Mouse (Mus musculus): Measurements from ENCODE around the gene Maml2.

The Maml2 gene

DNA sequence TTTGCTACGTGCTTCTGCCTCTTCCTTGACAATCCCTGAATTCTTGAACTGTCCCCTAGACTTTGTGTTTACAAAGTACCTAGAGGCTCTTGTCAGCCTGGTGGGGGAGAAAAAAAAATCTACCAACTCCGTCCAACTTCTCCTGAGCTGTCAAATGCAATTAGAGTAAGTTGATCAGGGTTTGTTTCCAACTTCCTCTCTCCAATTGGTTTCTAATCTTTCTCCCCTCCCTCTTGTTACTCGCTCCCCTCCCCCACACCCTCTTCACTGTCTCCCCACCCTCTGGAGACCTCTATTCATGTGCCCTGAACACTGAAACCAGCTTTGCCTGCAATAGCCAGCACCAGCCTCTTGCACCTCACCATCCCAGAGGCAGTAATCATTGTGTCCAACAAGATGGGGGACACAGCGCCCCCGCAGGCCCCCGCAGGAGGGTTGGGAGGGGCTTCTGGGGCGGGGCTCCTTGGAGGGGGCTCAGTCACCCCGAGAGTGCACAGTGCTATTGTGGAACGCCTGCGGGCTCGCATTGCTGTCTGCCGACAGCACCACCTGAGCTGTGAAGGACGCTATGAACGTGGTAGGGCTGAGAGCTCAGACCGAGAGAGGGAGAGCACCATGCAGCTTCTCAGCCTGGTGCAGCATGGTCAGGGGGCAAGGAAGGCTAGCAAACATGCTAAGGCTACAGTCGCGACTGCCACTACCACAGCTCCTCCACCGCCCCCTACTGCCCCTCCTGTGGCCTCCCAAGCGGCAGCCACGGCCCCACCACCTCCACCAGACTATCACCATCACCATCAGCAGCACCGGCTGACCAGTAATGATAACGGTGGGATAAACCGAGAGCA is at the start of gene Maml2:
Gene Maml2, plus strand, starts transcription at position 290 of the 845 bp plus-strand sequence.
- peak; percentile 68 for DNase-seq (ENCODE audit: low read depth, low spot score)
- H3K27me3 ChIP-seq (ENCODE audit: control insufficient read depth, insufficient read depth, low read length, poor library complexity, severe bottlenecking) = no peaks in the 10 kb centered on the region

DNA sequence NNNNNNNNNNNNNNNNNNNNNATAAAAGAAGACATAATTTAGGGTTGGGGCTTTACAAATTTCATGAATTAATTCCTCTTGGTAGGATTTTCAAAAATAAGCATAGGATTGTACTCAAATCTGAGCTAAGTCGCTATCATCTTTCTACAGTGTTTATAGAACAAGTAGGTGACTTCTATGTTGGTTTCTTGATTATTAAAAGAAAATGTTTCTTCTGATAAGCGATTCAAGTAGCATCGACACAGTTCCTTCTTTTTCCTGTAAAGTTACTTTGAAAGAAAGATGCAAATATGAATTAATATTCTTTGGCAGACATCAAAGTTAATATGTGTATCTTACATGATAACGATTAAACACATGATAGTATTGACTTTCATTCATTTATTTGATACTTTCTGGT is 49.7 kb upstream of the Maml2 start:
- Histone ChIP-seq H3K27me3 (ENCODE audit: control insufficient read depth, insufficient read depth, low read length, poor library complexity, severe bottlenecking) (no peaks in the 10 kb centered on the region), H3K36me3 (ENCODE audit: control insufficient read depth, insufficient read depth, low read length, poor library complexity, severe bottlenecking) (peaks cover 3% of the 10 kb centered on the region; the same call in 1 of the 2 replicates)
- no peak for DNase-seq (ENCODE audit: low read depth, low spot score)

More for the DNA sequence above, at the start of gene Maml2:
- H3K36me3 ChIP-seq (ENCODE audit: control insufficient read depth, insufficient read depth, low read length, poor library complexity, severe bottlenecking) = no peaks in the 10 kb centered on the region

DNA sequence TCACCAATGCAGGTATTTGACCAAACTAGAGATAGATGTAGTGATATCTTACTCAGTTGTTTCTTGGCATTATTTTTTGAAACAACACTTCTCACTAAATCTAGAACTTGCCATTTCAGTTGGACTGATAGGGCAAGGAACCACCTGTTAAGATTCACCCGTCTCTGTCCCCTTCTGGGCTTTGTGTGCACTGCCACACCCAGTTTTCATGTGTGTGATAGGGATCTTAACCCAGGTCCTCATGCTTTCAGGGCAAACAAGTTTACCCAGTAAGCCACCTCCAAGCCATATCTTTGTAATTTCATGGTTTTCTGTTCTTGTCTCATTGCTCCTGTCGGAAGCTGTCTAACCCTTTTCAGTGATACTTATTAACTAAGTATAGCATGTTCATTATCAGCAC is 46.5 kb upstream of the Maml2 start:
- Histone ChIP-seq H3K36me3 (ENCODE audit: control insufficient read depth, insufficient read depth, low read length, poor library complexity, severe bottlenecking) (peaks cover 3% of the 10 kb centered on the region; the same call in 1 of the 2 replicates), H3K27me3 (ENCODE audit: control insufficient read depth, insufficient read depth, low read length, poor library complexity, severe bottlenecking) (no peaks in the 10 kb centered on the region)
- no peak for DNase-seq (ENCODE audit: low read depth, low spot score)

DNA sequence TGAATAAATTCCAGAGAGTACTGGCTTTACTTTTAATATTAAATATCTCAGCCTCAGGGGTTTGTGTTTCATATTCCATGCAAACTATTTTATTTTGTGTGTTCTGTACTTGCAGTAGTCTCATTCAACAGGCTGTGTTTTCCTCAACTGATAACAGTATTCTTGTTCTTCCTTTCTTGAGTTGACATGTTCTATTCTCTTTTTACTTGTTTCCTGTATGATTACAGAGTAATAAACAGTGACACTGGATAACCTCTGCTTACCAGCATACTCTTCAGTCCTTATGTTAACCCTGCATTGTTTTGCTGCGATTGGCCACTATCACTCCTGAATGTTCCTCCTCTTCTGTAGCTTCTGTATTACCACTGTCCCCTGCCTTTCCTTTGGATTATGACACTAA is 41.0 kb upstream of the Maml2 start:
- Histone ChIP-seq H3K27me3 (ENCODE audit: control insufficient read depth, insufficient read depth, low read length, poor library complexity, severe bottlenecking) (no peaks in the 10 kb centered on the region), H3K36me3 (ENCODE audit: control insufficient read depth, insufficient read depth, low read length, poor library complexity, severe bottlenecking) (peaks cover 11% of the 10 kb centered on the region)
- DNase-seq (ENCODE audit: low read depth, low spot score) = no peak

DNA sequence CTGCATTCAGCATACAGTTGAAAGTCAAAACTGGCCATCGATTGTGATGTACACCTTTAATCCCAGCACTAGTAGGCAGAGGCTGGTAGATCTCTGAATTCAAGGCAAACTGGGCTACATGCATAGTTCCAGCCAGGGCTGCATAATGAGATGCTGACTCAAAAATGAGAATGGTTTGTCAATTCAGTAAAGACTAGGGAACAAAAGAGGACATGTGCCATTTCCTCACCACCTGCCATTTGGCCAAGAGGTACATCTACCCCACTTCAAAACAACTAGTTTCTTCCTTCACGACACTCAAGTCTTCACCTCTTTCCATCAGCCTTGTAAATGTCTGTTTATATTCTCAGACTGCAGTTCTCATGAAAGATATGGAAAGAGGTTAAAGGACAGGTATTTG is 39.6 kb upstream of the Maml2 start:
- Histone ChIP-seq H3K27me3 (ENCODE audit: control insufficient read depth, insufficient read depth, low read length, poor library complexity, severe bottlenecking) (no peaks in the 10 kb centered on the region), H3K36me3 (ENCODE audit: control insufficient read depth, insufficient read depth, low read length, poor library complexity, severe bottlenecking) (peaks cover 8% of the 10 kb centered on the region; the same call in 1 of the 2 replicates)
- no peak for DNase-seq (ENCODE audit: low read depth, low spot score)

DNA sequence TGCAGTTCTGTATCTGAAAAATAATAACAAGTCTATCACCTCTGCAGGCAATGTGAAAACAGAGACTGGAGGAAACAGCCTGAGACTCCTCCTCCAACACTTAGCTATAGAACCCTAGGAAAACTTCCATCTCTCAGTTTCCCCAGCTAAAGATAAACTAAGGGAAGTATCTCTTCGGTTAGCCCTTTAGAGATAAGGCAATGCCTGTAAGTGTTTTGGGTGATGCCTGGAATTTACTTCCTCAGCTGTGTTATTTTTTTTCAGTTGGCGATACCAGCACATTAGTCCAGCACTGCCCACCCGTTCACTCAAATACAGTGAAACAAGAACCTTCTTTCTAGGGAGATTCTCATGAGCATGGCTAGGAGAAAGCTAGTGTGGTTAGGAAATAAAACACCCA is 36.8 kb upstream of the Maml2 start:
- DNase-seq (ENCODE audit: low read depth, low spot score) = no peak
- Histone ChIP-seq H3K36me3 (ENCODE audit: control insufficient read depth, insufficient read depth, low read length, poor library complexity, severe bottlenecking) (peaks cover 10% of the 10 kb centered on the region; the same call in 1 of the 2 replicates), H3K27me3 (ENCODE audit: control insufficient read depth, insufficient read depth, low read length, poor library complexity, severe bottlenecking) (no peaks in the 10 kb centered on the region)

DNA sequence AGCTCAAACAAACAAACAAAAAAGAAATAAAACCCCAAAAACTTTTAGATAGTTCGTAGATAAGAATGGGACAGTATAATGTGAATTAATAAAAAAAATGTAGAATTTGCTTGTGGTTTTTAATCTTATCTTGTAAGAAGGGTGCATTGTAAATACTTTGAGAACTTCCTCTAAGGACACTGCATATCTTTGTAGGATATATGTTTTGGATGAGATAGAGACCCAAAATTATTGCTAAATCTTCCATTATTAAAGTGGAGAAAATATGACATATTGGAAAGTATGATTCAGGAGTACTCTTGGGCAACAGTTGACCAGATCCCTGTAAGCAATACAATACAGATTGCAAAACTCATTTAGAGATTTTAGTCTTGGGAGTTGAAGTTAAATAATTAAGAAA is 24.5 kb upstream of the Maml2 start:
- Histone ChIP-seq H3K36me3 (ENCODE audit: control insufficient read depth, insufficient read depth, low read length, poor library complexity, severe bottlenecking) (peaks cover 2% of the 10 kb centered on the region; the same call in 1 of the 2 replicates), H3K27me3 (ENCODE audit: control insufficient read depth, insufficient read depth, low read length, poor library complexity, severe bottlenecking) (no peaks in the 10 kb centered on the region)
- DNase-seq (ENCODE audit: low read depth, low spot score) = no peak

DNA sequence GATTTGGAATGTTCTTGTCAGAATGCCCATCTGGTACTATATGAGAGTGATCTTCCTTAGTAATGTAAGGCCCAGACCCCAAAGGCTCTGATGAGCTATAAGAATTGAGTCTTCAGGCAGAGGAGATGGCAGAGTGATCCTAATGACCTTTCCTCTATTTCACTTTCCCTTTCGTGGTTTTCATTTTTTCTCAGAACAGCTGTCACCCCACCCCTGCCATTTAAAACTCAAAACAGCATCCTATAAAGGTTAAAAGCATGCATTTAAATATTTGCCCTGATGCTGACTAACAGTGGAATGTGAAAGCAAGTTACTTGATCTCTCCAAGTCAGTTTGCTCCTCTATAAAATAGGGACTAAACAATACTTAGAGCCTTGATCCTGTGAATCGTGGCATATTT is 10.3 kb upstream of the Maml2 start:
- DNase-seq (ENCODE audit: low read depth, low spot score) = no peak
- Histone ChIP-seq H3K27me3 (ENCODE audit: control insufficient read depth, insufficient read depth, low read length, poor library complexity, severe bottlenecking) (no peaks in the 10 kb centered on the region), H3K36me3 (ENCODE audit: control insufficient read depth, insufficient read depth, low read length, poor library complexity, severe bottlenecking) (0 out of 2 replicates have a peak, but pooled peaks cover 1% of the 10 kb centered on the region)

DNA sequence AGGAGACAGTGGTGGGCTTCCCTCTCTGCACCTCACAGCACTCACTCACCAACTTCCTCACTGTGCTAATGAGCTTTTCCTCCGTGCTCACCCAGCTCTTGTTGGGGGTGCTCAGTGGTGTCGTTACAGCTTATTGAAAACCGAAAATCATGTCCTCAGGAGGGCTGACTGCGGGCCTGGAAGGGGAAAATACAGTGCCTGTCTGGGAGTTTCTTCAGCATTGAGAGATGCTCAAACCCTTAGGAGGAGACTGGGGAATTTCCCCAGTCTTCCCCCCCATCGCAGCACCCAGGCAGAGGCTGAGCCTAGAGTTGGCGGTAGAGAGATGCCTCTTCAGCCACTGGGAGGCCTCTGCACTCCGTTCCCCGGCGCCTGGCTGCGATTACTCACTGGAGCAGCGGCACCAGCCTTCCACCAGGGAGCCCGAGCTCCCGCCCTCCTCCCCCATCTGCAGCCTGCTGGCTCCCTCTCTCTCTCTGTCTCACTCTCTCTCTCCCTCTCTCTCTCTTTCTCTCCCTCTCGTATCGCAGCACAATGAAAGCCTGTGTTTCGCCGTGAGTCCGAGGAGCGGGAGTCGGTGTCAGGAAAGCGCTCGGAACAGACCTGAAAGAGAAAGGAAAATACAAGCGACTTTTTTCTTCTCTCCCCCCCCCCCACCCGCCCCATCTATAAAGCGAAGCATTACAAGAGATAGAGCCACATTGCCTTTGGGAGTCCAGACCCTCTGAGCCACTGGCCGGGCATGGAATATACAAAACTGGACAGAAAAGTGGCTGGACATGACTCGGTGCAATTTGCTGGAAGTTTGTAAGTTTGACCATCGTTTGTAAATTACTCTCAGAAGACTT is 1.3 kb upstream of the Maml2 start:
- no peaks in the 10 kb centered on the region for H3K36me3 ChIP-seq (ENCODE audit: control insufficient read depth, insufficient read depth, low read length, poor library complexity, severe bottlenecking)
- no peaks in the 10 kb centered on the region for H3K27me3 ChIP-seq (ENCODE audit: control insufficient read depth, insufficient read depth, low read length, poor library complexity, severe bottlenecking)
- peak; percentile 87 for DNase-seq (ENCODE audit: low read depth, low spot score)

DNA sequence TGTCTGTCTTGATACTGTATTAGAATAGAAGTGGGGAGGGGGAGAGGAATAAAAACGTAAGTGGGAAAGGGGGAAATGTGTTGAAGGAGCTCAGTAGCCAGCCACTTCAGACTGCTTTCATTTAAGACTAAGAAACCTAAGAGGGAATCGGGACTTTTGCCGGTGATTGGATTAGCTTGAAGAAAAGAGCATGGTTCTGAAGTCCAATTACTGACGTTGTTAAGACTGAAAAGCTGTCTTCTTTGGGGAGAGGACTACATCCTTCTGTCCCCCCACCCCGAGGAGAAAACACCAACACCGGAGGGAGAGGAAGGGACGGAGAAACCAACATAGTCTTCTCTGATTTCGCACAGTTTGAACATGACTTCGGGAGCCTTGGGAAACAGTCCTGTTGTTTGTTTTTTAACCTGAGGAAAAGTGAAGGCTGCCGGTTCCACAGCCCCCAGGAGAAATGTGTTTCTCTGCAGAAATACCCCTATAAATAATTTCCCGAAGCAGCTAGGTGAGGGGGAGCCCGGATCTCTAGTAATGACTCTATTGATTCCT is 562 bp upstream of the Maml2 start:
- no peaks in the 10 kb centered on the region for H3K36me3 ChIP-seq (ENCODE audit: control insufficient read depth, insufficient read depth, low read length, poor library complexity, severe bottlenecking)
- peak; percentile 15 for DNase-seq (ENCODE audit: low read depth, low spot score)
- no peaks in the 10 kb centered on the region for H3K27me3 ChIP-seq (ENCODE audit: control insufficient read depth, insufficient read depth, low read length, poor library complexity, severe bottlenecking)

DNA sequence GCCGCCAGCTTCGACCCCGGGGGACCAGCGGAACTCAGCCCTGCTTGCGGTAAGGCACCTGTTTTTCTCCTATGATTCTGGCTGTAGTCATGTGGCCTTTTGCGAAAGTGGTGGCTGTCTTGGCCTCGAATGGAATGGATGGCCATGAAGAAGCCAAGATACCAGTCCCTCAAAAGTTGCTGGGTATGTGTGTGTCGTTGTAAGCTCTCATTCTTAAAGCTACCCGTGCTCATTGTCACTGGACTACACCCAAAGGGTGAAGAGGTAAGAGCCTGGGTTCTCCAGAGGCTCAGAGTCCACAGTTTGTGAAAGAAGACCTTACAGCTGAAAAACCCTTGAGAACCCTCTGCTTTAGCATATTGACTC is 739 bp downstream of the Maml2 start:
- Histone ChIP-seq H3K27me3 (ENCODE audit: control insufficient read depth, insufficient read depth, low read length, poor library complexity, severe bottlenecking) (no peaks in the 10 kb centered on the region), H3K36me3 (ENCODE audit: control insufficient read depth, insufficient read depth, low read length, poor library complexity, severe bottlenecking) (no peaks in the 10 kb centered on the region)
- DNase-seq (ENCODE audit: low read depth, low spot score) = no peak

DNA sequence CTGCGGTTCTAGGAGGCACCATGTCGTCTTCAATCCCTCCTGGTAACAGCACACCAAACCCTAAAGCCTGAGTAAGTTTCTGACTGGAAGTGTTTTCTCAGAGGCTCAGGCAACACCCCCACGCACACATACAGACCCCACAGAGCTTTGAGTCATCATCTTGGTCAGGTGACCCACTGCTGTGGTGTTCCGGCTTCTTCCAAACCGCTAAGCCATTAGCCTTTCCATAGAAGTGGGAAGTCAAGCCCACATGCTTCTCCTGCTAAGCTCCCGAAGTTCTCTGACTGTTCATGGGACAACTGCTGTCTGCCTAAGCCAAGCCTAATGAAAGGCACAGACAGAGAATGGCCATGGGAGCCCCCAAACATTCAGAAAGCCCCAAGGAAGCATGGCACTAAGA is 1.4 kb downstream of the Maml2 start:
- no peak for DNase-seq (ENCODE audit: low read depth, low spot score)
- H3K36me3 ChIP-seq (ENCODE audit: control insufficient read depth, insufficient read depth, low read length, poor library complexity, severe bottlenecking) = no peaks in the 10 kb centered on the region
- H3K27me3 ChIP-seq (ENCODE audit: control insufficient read depth, insufficient read depth, low read length, poor library complexity, severe bottlenecking) = no peaks in the 10 kb centered on the region

DNA sequence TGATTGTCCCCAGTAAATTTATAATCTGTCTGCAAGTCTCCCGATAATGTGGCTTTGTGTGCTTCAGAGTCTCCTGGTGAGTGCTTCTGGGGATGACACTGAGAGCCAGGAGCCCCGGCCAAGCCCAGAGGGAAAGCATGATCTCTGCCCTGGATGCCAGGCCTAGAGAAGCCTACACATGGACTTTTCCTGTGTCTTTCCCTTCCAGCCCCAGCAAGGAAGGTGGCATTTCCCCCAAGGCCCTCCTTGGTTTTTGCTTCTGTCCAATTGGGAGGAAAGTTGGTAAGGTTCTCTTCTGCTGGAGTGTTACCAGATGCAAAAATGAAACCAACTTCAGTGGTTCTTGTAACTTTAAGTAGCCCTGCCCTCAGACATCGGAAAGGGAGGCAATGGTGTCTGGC is 2.3 kb downstream of the Maml2 start:
- H3K27me3 ChIP-seq (ENCODE audit: control insufficient read depth, insufficient read depth, low read length, poor library complexity, severe bottlenecking) = no peaks in the 10 kb centered on the region
- DNase-seq (ENCODE audit: low read depth, low spot score) = peak; percentile 14
- no peaks in the 10 kb centered on the region for H3K36me3 ChIP-seq (ENCODE audit: control insufficient read depth, insufficient read depth, low read length, poor library complexity, severe bottlenecking)

DNA sequence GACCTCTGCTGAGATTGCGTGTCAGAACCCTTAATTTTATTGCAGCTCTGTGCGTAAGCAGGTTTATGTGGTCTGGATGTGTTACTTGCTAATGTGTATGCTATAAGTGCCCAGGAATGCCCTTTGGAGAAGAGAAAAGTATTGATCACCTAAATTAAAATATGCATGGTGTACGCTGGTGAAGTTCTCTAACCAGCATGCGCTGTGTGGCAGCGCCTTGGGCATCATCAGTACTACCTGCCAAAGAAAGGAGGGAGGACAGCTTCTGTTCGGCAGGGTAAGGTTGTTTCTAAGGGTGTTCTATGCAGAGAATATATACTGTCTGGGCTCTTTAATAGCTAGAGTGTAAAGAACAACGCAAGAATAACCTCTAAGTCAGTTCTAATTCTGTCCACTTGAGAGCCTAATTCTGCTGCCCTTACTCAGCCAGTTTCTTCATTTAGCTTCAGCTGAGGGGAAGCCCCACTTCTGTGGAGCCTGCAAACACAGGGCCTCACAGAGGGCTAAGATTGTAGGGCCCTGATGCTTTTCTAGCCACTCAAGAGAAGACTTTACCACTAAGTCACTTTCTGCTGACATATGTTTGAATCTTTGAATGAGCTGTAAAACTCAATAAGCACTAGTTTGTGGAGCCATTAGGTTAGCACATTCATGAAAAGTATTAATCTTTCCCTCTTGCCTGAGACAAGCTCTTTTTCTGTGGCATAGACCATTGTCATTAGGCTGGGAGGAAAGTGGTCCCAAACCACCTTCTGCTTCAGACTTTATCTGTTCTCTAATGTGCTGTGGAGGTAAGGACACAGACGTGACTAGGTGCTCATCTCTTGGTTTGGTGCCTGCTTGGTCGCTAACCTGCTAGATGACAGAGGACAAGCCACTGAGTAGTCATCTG is 3.4 kb downstream of the Maml2 start:
- Histone ChIP-seq H3K27me3 (ENCODE audit: control insufficient read depth, insufficient read depth, low read length, poor library complexity, severe bottlenecking) (no peaks in the 10 kb centered on the region), H3K36me3 (ENCODE audit: control insufficient read depth, insufficient read depth, low read length, poor library complexity, severe bottlenecking) (no peaks in the 10 kb centered on the region)
- peak; percentile 51 for DNase-seq (ENCODE audit: low read depth, low spot score)

Data from splenic B cell, adult 2 months (primary cell).